Mouse (Mus musculus) CH12F3 (cell line): ENCODE data around the gene Eif2ak1.

ENCODE experiments used
- in situ Hi-C: fragments of 300-500 bp; cut with MboI; formaldehyde crosslinking; loops from 2 replicates; pipeline ENCODE4 v1.14.3; 2020; ENCODE audit warnings: low sequenced_read_pairs

Gene Eif2ak1

GRCm38 (mm10) chr5:143897635-143898330 lies 80.2 kb downstream of the Eif2ak1 start, which contains the start of gene Ankrd61:
TSS of gene Ankrd61 (minus strand) at chr5:143897685.
- in situ Hi-C loops: no loop called here

GRCm38 (mm10) chr5:143902111-143902510 lies 84.5 kb downstream of the Eif2ak1 start:
- in situ Hi-C loops: no loop called here

- in situ Hi-C loops: no loop called here
Measured at GRCm38 (mm10) chr5:143903813-143904212, 86.2 kb downstream of the Eif2ak1 start.

- in situ Hi-C loops: no loop called here
Measured at GRCm38 (mm10) chr5:143906429-143906828, 88.8 kb downstream of the Eif2ak1 start.

DNA sequence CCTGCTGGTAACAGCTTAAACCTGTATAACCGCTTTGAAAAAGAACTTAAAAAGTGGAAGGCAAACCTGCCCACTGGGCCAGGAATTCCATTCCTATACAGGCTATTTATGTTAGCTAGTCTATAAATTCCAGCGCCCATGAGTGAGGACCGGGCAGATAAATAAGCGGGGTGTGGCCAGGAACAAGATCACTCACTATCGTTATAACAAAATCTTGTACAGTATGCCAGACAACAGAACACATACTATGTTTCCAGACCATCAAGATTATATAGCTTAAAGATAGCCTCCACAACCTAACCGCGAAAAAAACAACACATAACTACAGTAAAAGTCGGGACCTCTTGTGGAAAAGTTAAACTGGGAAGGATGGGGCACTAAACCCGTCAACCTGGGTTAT lies 91.3 kb downstream of the Eif2ak1 start:
- in situ Hi-C loops: no loop called here

- in situ Hi-C loops: no loop called here
Measured at GRCm38 (mm10) chr5:143909417-143910400, 92.1 kb downstream of the Eif2ak1 start, which contains the start of the genes Aimp2 and Pms2. TSS of gene Aimp2 (minus strand) at chr5:143909847. TSS of gene Pms2 (plus strand) at chr5:143909964.

DNA sequence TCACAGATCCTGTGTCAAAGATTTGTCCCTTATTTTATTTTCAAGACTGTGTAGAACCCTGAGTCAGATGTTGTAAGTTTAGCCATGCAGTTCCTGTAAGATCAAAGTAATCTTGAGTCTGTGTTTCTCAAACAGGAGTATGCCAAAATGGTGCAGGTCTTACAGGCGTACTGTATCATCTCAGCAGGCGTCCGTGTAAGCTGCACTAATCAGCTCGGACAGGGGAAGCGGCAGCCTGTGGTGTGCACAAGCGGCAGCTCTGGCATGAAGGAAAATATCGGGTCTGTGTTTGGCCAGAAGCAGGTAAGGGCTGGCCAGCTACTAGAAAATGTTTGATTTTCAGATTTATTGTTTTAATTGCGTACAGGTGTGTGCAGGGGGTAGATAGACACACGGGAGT lies 98.6 kb downstream of the Eif2ak1 start:
- in situ Hi-C loops: no loop called here

DNA sequence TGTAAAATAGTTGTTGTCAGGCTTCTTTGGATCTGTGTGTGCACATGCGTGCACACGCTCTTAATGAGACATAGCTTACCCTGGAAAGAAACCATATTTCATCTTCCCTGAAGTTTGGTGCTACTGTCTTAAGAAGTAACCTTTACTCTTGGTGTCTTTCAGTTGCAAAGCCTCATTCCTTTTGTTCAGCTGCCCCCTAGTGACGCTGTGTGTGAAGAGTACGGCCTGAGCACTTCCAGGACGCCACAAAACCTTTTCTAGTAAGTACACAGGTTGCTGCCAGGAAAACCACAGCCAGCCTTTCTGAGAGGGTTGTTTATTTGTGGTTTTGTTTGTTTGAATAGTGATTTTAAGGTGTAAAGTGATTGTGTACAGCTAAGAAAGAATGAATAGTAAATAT lies 99.8 kb downstream of the Eif2ak1 start:
- in situ Hi-C loops: no loop called here

DNA sequence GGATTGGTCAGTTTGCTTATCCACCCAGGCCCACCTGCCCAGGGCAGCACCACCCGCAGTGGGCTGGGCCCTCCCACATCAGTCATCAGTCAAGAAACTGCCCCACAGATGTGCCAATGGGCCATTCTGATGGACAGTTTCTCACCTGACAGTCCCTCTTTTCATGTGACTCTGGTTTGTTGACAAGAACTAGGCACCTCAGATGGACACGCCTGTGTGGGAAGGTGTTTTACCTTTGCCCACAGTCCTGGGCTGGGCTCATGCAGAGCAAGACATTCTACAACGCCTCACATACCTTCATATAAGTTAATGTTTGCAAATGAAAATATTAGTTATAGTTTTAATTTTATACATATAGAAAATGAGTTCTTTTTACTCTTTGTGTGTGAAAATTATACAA lies 100.5 kb downstream of the Eif2ak1 start:
- in situ Hi-C loops: no loop called here

DNA sequence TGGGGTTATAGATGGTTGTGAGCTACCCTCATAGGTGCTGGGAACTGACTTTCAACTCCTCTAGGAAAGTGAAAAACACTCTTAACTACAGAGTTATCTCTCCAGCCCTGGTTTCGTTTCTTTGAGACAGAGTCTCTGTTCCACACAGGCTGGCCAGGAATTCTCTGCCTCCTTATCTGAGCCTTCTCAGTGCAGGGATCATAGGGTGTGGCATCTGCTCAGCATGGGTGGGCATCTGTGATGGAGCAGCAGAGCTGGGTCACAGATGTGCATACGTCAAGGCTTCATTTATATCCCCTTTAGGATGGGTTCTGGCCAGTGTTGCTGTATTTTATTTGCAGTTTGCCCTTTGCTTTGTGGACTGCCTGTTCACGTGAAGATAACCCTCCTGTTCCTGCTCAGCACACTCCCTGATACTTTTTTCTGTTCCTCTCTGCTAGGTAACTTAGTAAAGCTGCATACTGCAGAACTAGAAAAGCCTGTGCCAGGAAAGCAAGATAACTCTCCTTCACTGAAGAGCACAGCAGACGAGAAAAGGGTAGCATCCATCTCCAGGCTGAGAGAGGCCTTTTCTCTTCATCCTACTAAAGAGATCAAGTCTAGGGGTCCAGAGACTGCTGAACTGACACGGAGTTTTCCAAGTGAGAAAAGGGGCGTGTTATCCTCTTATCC lies 107.3 kb downstream of the Eif2ak1 start:
- in situ Hi-C loops: no loop called here

DNA sequence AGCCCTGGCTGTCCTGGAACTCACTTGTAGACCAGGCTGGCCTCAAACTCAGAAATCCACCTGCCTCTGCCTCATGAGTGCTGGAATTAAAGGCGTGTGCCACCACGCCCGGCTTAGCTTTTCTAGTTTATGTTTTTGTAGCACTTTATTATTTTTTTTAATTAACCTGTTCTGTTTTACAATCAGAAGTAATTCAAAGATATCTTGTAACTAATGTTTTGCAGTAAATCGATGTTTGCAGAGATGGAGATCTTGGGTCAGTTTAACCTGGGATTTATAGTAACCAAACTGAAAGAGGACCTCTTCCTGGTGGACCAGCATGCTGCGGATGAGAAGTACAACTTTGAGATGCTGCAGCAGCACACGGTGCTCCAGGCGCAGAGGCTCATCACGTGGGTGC lies 110.3 kb downstream of the Eif2ak1 start, which contains the start of gene Gm42421:
TSS of gene Gm42421 (plus strand) at position 301 of the 400 bp plus-strand sequence.
- in situ Hi-C loops: no loop called here

DNA sequence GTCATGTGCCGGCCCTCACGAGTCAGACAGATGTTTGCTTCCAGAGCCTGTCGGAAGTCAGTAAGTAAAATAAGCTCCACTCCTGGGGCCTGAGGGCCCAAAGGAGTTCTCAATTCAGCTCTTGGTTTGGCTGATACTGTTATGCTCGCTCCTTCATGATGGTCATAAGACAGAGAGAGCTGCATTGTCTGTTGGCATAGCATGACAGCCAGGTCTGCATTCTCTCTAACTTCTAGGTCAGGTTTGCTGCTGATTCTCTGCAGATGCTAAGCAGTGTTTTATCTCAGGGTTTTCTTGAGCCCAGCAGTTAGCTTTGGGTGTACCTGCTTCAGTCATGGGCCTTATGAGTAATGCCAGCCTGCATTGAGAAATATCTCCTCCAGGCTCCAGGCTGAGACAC lies 111.7 kb downstream of the Eif2ak1 start:
- in situ Hi-C loops: no loop called here

DNA sequence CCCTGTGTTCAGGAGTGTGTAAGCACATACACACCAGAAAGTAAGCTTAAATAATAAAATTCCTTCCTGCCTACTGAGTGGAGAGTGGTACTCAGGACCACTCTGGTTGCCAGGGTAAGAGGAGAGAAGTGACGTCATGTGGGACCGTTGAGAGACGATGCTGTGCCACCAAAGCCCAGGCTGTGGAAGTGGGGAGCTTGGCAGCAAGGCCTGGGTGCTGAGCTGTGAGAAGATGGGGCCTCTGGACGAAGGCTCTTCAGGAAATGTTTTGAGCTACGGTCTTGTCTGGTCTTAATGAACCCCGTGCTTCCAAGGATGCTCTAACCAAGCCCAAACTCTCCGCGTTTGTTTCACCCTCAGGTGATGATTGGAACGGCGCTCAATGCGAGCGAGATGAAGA lies 113.1 kb downstream of the Eif2ak1 start:
- in situ Hi-C loops: no loop called here

DNA sequence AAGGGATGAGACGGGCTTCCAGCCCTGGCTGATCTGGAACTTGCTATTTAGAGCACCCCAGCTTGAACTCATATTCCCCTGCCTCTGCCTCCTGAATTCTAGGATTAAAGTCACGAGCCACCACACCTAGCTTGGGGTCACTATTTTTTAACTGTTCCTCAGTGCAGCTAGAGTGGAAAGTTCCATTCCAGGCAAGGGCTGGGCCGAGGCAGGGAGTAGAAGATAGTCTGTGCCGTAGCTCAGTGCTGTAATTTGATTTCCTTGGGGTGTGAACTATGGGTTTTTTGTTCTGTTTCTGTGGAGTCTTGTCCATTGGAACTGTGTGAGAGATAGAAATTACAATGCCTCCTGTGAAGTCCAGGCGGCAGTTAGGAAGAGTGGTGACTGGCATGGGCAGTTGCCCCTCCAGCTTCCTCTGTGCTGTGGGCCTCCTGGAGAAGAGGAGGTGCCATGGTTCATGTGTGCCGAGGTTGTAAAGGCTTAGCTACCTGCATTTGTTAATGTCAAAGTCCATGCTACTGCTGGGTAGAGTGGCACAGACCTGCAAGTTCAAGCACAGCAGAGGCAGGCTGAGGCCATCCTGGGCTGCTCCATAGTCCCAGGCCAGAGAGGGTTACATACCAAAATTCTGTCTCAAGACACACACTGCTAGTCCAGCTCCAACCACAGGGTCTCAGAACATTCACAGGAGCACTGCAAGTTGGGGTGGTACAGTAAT lies 114.4 kb downstream of the Eif2ak1 start:
- in situ Hi-C loops: no loop called here

- in situ Hi-C loops: no loop called here
Measured at GRCm38 (mm10) chr5:143932831-143933230, 115.2 kb downstream of the Eif2ak1 start, which contains the start of gene Rsph10b. TSS of gene Rsph10b (plus strand) at chr5:143933035.

DNA sequence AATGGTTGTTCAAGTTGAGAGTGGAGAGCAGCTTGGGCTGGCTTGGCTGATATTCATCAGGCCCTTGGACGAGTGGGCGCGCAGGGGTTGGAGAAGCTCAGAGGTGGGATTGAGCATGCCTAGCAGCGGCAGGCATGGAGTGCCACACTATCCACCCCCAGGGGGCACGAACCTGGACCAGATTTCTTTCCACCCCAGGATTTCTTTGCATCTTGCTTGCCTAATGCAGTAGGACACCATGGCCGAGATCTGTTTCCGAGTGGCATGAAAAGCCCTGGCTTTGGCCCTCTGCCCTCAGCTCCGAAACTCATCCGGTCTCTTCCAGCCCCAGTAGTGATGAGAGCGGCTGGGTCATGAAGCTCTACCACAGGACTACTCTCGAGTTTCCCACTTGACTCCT lies 115.8 kb downstream of the Eif2ak1 start:
- in situ Hi-C loops: no loop called here

DNA sequence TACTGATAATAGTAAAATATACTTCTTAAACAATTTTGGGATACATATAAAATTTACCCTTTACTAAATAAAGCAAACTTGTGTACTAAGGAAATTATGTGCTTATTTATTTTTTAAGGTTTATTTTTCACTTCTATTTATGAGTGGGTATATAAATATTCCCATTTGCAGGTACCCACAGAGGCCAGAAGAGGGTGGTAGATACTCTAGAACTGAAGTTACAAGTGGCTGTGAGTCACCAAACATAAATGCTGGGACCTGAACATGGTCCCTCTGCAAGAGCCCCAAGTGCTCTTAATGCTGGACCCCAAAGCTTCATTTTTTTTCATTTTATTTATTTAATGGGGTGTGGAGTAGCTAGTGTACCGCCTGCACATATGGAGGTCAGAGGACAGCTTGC lies 116.3 kb downstream of the Eif2ak1 start:
- in situ Hi-C loops: no loop called here

DNA sequence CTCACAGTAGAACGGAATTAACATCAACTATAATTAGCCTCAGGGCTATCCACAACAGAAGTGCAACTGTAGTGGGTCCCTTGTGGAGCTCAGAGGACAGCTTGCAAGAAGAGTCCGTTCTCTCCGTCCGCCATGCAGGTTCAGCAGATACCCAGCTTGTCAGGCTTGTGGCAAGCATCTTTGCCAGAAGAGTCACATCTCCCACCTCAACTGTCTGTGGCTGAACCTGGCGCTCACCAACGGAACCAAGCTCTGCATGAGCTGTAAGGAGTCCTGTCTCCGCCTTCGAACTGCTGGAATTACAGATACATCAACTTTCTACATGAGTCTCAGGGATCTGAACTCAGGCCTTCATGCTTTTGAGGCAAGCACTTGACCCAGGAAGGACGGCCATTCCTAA lies 118.6 kb downstream of the Eif2ak1 start:
- in situ Hi-C loops: no loop called here

DNA sequence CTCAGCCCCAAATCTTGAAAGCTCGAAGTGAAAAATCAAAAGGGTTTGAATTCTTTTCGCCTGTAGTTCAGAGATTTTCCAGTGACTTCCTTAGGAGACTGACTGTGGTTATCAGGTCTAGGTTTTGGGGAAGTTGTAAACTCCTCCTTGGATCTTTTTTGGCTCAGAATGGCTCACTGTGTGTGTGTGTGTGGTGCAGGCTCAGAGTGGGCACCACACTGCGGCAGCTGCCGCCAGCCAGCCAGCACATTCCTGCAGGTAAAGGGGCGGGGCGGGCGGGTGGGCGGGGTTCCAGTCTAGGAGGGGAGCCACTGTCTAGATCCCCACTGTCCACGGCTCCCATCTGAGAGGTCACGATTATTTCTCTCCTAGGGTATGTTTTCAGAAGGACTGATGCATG lies 124.0 kb downstream of the Eif2ak1 start:
- in situ Hi-C loops: no loop called here
